Mouse (Mus musculus) natural killer cell, adult 2 months (primary cell): ENCODE measurements around the gene Disc1.

Source experiments
- DNase-seq, 2 experiments: peaks; one replicate each; pipeline ENCODE4 v3.0.0; 2022; ENCODE audit warnings: low spot score in 2 of 2

Disc1 gene

DNA sequence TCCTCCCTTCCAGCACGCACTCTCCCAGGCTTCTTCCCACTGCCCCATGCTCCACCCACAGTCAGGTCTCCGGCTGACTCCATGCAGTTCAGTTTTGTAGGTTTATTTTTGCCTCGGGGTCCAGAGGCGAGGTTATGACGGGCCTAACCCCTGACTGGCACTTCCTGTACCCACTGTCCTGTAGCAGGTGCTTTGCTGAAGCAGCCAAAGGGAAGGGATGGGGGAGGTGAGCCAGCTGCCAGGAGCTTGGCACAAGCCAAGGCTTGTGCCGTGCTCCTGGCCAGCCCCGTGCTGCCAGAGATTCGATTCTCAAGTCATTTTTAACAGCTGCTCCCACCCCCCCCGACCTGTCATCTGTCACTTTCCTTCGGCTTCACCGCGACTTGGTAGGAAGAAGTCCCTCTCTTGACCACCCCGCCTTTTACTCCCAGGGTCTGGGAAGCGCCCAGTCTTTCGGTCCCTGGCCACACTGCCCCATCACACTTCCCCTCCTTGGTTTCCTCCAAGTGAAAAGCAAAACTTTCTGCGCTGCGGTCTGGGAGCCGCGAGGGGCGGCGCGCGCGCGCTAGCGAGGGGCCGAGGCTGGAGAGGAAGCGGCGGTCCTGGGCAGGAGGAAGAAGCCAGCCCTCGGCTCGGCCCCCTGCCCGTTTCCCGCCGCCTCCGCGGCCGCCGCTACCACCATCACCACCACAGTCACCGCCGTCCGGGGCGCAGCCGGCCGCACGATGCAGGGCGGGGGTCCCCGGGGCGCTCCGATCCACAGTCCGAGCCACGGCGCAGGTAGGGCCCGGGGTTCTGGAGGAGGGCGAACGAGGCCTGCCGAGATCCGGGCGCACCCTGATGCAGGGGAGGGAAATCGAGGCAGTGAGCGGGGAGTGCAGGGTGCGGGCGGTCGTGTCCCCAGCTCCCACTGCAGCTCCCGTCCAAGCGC lies at the start of gene Disc1:
Disc1 (plus strand) TSS at position 691 of the 931 bp plus-strand sequence.
- DNase-seq, result peak; percentile 14 to 31

DNA sequence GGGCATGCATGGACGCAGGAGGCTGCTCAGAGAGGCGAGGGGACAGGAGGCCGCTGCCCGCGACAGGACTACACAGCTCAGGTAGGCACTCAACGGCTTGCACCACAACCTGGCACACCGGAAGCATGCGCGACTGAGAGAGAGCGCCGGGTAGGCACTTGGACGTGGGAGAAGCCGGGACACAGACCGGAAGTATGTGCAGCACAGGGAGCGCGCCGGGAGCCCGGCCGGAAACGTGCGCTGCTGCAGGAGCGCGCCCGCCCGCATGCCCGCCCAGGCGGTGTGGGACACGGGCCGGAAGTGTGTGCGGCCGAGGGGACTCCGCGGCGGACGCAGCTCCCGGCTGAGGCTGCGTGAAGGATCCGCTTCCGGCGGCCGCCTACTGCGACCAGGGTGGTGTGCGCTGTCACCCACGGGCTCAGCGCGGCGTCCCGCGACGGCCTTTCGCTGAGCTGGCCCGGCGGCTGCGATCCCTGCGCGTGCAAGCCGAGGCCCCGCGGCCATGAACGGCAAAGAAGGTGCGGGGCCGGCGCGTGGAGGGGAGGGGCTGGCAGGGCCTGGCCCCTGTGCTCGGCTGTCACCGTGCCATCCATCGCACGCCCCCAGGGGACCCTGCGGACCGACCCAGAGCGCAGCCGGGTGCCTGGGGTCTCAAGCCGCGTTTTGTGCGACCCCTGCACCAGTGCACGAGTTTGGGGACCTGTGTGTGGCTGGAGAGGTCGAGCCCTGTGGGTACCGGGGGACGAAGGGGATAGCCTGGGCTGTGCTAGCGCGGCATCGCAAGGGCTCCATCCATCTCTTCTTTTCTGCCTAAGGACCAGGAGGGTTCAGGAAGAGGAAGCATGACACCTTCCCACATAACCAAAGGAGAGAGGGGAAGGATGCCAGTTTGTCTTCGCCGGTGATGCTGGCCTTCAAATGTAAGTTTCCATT lies 41.0 kb upstream of the Disc1 start, which contains the start of gene Tsnax:
Tsnax (plus strand) TSS at position 303 of the 933 bp plus-strand sequence.
- DNase-seq, result peak; percentile 72 to 77

DNA sequence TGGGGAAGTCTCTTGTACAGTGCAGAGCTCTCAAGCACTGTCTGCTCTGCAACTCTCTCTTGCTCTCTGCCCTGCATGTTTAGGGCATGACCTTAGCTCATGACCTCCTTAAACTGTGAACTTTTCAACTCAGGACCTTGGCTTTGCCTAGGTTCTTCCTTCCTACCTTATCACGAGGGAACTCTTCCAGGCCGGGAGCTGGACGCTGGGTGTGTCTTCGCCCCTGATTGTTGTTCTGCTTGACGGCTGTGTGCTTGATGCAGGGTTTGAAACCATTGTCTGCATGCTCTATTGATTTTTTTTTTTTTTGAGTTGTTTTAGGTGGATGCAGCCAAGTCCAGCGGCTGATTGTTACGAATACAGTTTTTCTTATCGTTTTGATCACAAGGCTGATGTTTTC lies 29.9 kb upstream of the Disc1 start:
- DNase-seq, result no peak

DNA sequence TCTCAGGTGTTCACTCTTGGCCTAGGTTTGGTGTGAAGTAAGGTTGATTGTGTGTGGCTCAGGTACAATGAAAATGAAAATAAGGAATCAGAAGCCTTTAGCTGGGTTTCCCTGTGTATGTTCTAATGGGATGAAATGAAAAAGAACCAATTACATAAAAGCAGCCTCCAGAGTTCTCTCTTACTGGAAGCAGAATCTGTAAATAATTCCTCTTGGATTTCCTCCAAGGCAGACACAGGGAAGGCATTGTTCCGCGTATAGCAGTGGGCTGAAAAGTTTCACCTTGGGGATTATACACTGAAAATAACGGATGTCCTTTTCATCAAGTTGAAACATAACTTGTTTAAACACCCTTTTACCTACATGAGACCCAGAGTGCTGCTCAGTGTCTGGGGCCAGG lies 26.8 kb upstream of the Disc1 start:
- DNase-seq, result no peak

DNA sequence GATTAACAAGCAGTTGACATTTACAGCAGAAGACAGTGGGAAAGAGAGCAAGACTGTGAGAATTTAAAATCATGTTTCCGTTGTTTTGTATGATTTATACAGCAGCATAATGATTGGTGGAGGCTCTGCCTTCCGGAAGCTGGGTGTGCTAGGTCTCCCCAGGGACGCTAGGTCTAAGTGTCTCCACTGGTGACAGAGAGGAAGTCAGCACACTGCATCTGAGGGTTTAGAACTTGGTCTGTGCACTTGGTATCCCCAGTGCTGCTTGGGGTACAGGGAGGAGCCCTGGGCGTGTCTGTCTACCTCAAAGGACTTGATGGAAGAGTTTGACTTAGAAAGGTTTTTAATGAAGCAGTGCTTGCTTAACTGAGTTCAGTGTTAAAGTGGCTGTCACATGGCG lies 25.2 kb upstream of the Disc1 start:
- peak in 1 of 2 experiments; percentile 29 for DNase-seq

DNA sequence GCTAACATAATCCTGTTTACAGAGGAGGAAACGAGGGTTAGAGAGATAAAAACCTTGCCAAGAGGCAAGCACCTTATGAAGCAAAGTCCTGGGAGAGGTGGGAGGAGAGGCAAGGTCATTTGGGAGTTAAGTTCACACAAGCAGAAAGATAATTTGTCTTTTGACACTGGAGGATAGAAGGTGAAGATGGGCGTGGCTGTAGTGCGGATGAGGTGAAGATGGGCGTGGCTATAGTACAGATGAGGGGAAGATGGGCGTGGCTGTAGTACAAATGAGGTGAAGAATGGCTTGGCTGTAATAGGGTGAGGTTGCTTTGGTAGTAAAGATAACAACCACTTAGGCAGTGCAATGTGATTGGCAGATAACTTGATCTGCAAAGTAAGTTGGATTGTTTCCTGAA lies 22.7 kb upstream of the Disc1 start:
- DNase-seq, result no peak

DNA sequence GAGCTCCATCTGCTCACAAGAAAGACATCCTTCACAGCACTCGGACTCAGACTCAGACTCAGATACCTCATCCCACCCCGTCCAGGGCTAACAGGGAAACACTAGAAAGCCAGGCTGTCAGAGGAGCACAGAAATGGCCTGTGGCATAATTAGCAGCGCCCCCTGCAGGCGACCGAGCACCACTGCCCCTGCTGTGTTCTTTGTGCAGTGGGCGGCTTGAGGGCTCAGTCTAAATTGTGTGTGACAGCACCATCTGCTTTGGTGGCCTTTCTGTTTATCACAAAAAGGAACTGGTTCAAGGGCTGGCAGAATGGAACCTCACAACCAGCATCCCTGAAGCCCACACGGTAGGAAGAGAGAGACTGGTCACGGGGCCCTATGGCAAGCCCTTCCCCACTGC lies 19.3 kb upstream of the Disc1 start:
- peak; percentile 39 to 64 for DNase-seq

DNA sequence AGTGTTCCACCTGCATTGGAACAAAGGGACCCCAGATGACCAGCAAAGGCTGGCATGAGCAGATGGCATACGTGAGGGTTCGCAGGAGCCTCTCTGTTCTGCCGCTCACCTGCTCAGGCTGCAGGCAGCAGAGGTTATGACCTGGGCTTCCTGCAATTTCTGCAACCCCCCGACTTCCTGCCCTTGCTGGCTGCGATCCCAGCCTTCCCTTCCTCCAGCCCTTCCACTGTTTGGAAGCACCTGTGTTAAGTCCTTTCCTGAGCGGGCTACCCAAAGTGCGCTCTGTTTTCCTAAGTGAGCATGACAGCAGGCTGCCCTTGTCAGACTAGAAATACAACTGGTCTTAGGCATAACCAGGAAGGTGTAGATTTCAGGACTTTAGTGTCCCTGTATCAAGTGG lies 16.9 kb upstream of the Disc1 start:
- no peak for DNase-seq

DNA sequence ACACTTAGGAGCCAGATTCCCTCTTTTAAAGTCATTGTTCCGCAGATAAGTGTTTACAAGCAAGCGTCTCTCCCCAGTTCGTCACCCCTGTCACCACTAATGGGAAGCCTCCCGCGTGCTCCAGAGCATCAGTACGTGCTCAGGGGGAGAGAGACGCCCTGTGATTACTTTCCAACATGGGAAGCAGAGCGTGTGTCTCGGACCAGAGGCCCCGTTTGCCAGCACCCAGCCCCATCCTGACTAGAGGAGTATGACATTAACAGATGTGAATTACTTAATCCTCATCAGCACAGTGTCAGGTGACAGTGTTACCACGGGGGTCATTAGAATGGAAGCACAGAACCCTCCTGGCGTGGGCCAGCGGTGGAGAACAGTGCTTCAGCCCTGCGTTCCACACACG lies 15.3 kb upstream of the Disc1 start:
- DNase-seq, result no peak

DNA sequence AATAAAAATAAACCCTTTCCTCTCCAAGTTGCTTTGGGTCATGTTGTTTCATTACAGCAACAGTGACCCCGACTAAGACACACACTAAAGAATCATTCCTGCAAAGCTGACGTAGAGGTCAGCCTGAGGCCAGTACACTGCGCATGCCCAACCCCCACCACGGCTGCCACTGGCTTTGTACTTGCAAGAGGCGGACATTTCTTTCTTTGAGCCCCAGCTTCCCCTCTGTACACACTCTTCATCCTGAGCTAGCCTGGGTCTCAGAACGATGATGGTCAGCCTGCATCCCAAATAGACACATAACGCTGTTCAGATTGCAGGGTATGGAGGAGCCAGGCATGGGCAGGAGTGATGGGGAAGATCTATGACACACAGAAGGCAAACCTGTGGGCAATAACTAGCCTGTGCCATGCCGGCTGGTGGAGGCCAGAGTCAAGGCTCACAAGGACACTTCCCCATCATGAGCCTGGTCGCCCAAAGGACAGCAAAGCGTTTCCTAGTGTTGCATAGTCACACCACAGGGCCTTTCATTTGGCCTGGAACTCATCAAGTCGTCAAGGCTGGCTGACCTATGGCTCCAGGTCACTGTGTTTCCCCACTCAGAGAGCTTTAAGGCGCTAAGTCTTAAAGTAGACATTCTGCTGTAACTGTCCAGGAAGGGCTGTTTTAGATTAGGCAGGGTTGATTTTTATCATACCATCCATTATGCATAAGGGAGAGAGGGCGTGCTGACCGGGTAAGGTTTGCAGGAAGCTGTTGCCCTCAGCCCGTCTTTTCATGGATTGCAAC lies 13.2 kb upstream of the Disc1 start:
- no peak for DNase-seq

DNA sequence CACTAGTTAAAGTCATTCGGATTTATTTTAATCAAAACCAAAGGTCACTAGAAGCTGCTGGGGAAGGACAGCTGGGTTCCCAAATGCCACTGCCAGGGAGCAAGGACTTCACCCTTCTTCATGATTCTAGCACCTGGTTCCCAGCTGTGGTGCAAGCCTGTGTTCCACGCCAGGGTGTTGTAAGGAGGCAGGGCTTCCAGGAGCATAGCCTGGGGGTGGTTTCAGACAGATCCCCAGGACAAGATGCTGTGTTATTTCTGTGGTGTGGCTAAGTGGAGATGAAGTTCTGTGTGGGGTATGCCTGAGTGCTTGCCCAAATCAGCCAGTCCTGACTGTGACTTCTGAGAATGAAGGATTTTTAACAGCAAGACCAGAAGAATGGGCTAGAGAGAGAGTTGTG lies 12.5 kb upstream of the Disc1 start:
- no peak for DNase-seq

DNA sequence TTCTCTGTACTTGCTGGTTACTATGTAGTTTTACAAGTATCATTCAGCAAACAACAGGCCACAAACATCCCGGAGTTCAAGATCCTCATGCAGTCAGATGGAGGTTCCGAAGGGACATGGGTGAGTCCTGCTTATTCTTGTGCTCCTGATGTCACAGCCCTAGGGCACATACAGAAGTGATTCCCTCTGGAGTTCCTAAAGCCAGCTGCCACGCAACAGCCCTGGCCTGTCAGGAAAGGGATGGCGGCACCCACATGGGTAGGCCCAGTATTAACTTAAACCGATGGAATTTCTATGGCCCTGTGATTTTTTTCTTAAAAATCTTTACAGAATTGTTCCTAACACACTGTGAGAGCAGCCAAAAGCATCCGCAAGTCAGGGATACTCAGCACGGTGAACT lies 10.6 kb upstream of the Disc1 start:
- DNase-seq, result no peak

DNA sequence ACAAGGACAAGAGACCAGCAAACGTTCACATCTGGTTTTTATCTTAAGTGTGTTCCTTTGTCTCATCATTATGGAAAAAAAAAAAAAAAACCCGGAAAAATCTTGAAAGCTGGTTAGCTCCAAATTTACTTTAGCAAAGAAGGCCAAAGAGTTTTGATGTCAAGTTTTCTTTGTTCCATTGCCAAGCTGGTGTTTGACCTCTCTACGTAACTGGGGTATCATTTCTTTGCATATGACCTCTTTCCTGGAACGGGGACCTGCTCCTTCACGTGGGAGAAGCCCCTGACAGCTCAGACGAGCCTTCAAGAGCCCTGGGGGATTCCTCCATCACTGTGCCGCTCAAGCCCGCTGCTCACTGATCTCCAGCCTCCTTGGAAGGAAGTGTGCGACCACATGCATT lies 10.1 kb upstream of the Disc1 start:
- peak in 1 of 2 experiments; percentile 39 for DNase-seq

DNA sequence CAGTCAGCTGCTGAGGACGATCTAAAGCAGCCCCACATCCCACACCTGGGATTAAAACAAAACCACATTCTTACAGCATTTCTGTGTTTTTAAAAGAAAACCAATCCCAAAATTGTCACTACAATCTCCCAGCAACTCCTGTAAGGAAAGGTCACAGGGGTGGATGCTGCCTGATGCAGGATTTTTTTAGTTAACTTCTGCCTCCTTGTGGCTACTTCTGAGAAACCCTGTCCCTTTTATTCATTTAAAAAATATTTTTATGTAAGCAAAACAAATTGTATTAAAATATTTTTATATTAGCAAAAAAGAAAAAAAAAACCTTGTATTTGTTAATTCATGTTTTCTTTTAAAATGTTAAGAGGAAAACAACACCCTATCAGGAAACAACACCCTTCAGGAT lies 8.2 kb upstream of the Disc1 start:
- no peak for DNase-seq

DNA sequence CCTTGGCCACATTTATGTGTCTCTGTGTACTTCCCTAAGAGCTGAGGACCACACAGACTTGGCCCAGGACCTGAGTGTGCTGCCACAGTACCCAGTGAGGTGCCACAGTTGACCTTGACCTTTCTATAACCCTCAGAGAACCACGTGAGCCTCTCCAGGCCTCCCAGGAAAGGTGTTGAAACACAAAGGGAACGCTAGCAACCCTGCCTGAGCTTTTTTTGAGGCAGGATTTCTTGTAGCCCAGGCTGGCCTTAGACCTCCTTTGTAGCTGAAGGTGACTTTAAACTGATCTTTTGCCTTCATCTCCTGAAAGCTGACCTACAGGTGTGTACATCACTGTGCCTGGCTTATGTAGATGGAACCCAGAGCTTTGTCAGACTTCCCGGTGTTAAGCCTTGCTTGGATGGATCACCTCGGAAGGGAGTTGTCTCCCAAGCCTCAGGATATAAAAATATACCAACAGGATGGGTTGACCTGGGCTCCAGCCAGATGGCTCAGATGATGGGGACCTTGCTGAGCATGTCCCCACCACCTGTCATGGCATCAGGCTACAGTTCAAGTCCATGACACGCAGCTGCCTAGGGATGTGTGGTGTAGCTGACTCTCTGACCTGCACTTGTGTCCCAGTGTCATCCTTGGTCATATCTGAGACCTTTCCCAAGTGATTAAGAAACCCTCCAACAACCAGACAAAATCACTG lies 4.8 kb upstream of the Disc1 start:
- DNase-seq, result no peak

DNA sequence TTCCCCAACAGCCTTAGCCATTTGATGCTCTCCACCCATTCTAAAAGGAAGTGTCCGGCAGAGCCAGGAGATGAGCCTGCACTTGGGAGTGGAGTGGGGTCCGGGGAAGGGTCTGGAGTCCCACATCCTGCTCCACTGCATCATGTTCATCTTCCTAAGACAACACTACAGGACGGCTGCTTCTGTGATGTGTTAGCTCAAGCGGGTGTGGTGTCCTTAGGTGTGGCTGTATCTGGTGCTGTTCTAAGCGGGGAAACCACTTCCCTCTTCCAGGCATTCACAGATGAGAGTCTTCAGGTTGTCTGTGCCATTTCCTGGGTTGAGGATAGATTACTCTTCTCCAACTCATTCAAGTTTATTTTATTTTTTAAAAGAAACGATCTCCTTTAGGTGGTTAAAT lies 4.2 kb upstream of the Disc1 start:
- no peak for DNase-seq

DNA sequence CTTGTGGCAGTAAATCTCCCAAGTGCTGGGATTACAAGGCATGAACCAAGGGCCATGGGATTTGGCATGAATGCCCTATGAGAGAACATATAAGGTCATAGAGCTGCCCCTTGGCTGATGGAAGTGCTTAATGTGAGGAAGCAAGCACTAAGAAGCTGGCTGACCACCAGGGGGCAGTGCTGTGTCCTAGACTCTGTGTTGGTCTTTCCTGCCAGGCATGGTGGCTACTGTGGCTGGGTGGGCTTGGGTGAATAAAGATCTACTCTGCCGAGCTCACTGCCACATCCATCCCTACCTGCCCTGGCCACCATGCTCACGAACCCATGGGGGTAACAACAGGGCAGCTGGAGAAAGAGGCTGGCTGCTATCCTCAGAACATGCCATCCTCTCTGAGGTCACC lies 2.0 kb upstream of the Disc1 start:
- peak; percentile 70 to 76 for DNase-seq

DNA sequence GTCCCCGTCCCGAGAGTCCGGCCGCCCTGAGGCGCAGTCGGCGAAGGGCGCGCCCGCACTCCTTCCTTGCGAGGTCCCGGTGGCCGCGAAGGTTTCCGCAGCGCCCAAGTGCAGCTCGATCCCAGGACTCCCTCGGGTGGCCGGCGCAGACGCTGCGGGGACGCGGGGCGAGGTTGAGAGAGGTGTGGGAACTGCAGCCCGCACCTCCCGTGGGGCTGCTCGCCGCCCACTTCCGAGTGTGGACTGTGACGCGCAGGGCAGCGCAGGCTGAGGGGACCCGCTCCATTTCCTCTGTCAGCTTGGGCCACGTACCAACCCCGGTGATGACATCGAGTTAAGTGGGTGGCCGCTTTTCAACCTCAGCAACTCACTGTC lies 428 bp downstream of the Disc1 start:
- peak; percentile 72 to 75 for DNase-seq

DNA sequence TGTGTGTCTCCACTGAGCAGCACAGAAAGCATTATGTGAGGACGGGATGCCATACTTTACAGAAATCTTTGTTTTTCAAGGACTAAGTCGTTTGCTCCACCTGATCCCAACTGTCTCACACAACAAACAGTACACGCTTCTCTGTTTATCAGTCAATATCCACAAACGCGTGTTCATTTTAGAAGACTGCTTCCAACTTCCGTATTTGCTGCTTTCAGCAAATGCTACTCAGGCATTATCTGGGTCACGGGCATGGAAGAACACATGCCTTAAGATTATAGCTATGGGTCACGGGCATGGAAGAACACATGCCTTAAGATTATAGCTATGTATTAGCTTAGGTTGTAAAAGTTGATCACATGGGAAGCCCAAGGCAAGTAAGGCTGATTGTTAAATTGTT lies 6.9 kb downstream of the Disc1 start:
- no peak for DNase-seq

DNA sequence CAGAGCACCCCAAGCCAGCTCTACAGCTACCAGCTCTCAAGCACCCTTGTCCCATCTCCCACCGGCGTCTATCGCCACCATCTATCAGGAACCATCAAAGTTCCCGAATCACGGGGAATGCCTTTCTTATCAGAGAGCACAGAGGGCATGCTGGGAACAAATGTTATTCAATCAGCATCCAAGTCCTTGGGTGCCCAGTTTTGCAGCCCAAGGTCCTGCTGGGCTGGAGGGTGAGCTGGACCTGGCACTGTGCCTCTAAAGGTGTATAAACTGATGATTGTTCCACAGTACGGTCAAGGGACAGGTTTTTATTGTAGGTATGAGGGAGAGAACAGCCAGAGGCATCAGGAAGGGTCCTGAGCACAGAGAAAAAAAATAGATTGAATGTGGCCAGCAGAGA lies 11.6 kb downstream of the Disc1 start:
- no peak for DNase-seq

DNA sequence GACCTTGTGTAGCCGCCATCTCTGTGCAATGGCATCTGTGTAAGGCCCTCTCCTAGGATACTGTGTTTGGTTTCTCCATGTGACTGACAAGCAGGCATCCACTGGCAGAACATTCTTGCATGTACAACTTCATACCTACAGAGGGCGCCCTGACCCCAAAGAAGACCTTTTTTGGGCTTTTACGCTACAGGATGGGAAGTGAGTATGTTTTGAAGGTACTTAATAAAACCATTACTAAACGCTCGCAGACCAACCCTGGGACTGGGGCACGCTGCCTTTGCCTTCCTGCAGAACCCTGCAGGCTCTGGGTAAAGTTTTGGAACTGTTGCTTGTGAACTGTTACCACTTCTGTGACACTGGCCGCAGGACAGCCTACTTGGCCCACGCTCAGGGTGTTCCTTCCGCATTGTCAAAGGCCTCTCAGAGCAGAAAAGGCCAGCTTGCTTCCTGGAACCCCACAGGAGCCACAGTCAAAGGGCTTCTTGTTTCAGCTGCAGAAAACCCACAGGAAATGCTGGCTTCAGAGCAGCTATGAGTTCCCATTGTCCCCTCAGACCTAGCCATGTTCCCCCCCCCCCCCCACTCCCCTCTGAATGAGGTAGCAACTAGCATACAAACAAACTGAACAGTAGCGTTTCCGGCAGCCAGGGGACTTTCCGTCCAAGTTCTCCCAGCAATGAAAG lies 13.1 kb downstream of the Disc1 start:
- peak; percentile 70 to 78 for DNase-seq
